Mouse (Mus musculus): Measurements from ENCODE around the gene Disp2. TPM values are rescaled to one million over a fixed set of nuclear protein-coding genes. Genes with fewer than 3 reads are reported as not detected.

Gene Disp2
- total RNA-seq, 4 experiments from 2014 or later, result 231 to 282 (median 253) TPM

DNA sequence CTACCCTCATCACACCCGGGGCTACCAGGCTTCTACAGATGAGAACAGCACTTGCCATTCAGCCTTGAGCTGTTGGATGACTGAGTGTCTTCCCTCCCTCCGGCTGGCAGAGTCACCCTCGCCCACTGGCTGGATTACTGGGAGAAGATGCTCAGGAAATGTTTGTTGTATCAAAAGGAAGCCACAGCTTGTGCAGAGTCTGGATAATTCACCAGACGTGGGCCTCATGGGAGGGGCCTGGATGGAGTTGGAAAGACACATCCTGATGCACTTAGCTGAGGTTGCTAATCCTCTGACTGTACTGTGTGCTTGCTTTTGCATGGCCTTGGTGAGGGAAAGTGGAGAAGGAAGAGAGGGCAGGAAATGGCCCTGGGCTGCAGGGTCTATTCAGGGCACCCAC lies 23.4 kb upstream of the Disp2 start:
- peak in 1 of 2 experiments; percentile 49 for DNase-seq (ENCODE audit: low spot score in 2 of 2)

- no peak for DNase-seq (ENCODE audit: low spot score in 2 of 2)
These were observed 19.7 kb upstream of the Disp2 start for GRCm38 (mm10) chr2:118759828-118760227.

GRCm38 (mm10) chr2:118760311-118761025 lies 19.1 kb upstream of the Disp2 start:
- no peak for DNase-seq (ENCODE audit: low spot score in 2 of 2)

GRCm38 (mm10) chr2:118761358-118761757 lies 18.2 kb upstream of the Disp2 start:
- no peak for DNase-seq (ENCODE audit: low spot score in 2 of 2)

- DNase-seq (ENCODE audit: low spot score in 2 of 2), result peak; percentile 87
These were observed 17.4 kb upstream of the Disp2 start, which contains the start of gene Ccdc9b for GRCm38 (mm10) chr2:118761906-118762783. Ccdc9b (minus strand) TSS chr2:118762661.

GRCm38 (mm10) chr2:118762784-118763148 lies 16.8 kb upstream of the Disp2 start:
- no peak for DNase-seq (ENCODE audit: low spot score in 2 of 2)

- peak; percentile 72 to 75 for DNase-seq (ENCODE audit: low spot score in 2 of 2)
These were observed 16.1 kb upstream of the Disp2 start for GRCm38 (mm10) chr2:118763469-118763868.

- DNase-seq (ENCODE audit: low spot score in 2 of 2), result peak in 1 of 2 experiments; percentile 62
These were observed 15.3 kb upstream of the Disp2 start for GRCm38 (mm10) chr2:118764094-118764831.

- DNase-seq (ENCODE audit: low spot score in 2 of 2), result no peak
These were observed 14.6 kb upstream of the Disp2 start for GRCm38 (mm10) chr2:118764875-118765274.

DNA sequence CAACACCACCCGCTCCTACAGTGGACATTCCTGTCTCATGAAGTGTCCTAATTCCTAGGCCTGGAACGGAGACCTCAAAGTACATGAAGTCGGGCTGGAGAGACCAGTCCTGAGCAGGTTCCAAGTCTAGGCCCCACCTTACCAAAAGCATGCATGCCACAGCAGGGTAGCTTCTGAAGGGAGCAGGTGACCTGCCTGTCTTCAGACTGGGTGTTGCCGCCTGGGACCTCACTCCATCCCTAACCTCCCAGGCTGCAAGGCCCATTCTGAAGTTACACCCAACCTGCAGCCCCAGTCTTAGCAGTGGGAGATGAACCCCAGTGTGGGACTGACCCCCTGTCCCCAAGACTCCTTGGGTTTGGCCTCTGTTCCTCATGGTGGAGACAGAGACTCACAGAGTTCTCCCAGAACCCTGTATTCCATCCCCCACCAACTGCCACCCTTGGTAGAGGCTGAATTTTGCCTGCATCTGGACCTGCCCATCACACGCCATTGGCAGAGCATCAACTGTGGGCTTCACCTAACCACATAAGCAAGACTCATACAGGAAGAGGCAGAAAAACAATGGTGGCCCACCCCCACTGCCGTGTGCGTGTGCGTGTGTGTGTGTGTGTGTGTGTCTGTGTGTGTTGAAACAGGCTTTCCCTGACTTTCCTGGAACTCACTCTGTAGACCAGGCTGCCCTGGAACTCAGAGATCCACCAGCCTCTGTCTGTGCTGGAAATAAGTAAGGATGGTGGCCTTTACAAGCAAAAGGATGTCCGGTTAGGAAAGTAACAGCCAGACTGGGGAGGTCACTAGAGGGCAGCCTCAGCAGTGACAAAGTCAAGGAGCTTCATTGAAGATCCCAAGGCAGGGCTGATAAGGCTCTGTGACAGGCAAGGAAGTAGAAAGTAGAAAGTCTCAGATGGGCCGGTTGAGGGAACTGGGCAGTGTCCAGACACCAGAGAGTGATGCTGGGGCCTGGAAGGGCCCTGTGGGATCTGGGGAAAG lies 13.2 kb upstream of the Disp2 start:
- DNase-seq (ENCODE audit: low spot score in 2 of 2), result no peak

- DNase-seq (ENCODE audit: low spot score in 2 of 2), result no peak
These were observed 7.2 kb upstream of the Disp2 start, which contains the start of gene Phgr1 for GRCm38 (mm10) chr2:118772158-118772874. Phgr1 (plus strand) TSS chr2:118772769.

DNA sequence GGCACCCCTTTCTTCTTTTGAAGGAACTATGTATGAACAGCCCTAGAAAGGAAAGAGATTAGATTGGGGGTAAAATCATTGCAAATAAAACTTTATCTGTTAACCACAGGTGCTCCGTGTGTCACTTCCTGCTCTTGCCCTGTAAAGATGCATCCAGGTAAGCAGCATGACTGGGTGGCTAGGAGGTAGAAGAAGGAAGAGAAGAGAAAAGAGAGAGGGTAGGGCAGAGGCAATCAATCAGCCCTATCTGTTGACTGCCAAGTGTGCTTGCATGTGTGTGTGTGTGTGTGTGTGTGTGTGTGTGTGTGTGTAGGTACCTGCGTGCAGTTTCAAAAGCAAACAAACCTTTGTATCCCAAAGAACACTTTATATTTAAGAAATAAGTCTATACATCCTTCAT lies 5.0 kb upstream of the Disp2 start:
- no peak for DNase-seq (ENCODE audit: low spot score in 2 of 2)

DNA sequence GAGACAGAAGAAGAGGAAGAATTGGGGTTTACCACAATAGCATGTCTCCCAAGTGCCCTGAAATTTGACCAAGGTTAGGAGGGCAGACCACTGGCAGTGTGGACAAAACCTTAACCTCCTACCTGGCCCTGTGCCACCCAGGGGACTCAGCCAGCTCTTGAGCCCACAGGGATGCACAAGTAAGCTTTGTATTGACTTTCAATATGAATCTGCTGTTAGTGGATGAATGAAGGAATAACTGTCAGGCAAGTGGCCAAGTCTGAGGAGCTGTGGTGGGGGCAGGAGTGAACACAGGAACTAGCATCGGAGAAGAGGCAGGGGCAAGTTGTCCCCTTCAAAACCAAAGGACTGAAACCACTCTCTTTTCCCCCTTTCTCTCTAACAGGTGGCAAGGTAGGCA lies 4.1 kb upstream of the Disp2 start:
- DNase-seq (ENCODE audit: low spot score in 2 of 2), result no peak

- DNase-seq (ENCODE audit: low spot score in 2 of 2), result peak; percentile 72 to 76
These were observed 3.7 kb upstream of the Disp2 start for GRCm38 (mm10) chr2:118775846-118776245.

DNA sequence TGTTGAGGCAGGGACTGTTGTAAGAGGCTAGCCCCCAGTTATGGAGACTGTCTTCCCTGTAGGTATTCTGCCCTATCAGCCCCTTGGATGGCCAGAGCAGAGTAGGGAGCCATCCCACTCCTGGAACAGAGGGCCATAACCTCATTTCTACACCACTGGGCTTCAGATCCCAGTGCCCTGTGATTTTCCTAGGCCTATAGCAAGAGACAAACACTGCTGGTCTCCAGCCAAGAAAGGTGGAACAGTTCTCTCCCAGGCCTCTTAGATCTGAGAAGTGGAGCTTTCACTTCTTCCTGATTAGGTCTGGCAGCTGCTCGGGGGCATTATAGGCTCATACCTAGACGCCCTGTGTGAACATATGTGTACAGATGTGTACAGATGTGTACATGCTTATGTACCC lies 3.2 kb upstream of the Disp2 start:
- no peak for DNase-seq (ENCODE audit: low spot score in 2 of 2)

DNA sequence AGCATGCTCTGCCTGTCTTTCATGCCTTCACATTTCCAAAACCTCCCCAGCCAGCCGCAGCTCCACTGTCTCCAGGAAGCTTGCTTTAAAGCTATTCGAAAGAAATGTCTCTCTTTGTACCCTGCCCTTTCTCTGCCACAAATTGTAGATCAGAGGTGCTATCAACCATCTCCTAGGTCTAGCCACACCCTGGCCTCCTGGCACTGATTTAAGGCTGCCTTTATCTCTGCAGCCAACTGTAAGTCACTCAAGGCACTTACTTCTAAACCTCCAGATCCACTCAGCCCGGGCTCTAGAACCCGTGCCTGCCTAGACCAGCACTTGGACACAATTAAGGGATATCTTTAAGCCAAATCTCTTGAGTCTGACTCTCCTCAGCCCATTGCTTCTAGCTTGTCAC lies 1.1 kb upstream of the Disp2 start:
- no peak for DNase-seq (ENCODE audit: low spot score in 2 of 2)

- DNase-seq (ENCODE audit: low spot score in 2 of 2), result no peak
These were observed 454 bp upstream of the Disp2 start for GRCm38 (mm10) chr2:118779065-118779464.

DNA sequence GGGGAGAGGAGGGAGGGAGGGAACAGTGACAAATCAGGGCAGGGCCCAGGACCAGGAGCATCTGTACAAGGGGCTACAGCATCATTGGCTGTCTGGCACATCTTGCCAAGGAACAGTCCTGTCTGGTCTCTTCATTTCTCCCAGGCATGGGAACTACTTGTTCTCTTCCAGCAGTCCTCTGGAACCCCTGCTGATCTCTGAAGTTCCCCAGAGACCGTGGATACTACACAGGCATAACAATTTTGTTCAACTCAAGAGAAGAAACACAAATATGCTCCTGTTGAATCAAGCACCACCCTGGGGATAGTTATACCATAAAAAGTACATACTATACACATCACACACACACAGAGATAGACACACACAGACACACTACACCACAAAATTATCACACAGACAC lies 1.6 kb downstream of the Disp2 start:
- DNase-seq (ENCODE audit: low spot score in 2 of 2), result no peak

DNA sequence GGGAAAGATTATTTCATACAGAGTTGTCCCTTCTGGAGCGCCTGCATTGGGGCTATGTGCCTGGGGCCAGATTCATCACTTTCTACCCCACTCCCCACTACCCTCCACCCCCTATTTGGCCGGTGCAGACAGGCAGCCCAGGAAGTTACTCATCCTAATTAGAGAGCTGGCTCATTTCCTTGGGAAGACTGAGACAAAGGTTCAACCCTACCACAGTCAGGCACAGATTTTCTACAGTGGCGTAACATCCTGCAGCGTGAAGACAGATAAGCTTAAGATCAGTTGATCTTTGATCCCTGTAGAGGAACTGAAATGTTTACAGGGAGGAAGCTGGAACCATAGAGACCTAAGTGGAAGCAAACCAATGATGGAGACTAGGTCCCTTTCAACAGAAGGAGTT lies 2.8 kb downstream of the Disp2 start:
- DNase-seq (ENCODE audit: low spot score in 2 of 2), result no peak

DNA sequence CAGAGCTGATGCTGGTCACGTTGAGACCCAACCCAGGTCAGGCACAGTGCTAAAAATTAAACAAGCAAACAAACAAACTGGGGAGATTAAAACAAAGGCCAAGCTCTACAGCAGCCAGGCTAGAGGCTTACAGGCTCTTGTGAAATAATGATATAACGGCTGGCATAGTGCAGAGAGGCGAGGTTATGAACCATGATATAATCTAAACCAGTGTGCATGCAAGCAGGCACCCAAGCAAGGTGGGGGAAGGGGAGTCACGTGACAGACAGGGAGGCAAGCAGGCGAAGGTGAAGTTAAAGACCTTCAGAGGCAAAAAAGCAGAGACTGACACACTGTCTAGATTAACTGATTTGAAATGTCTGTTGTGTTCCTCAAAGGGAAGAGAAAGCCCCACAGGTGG lies 3.6 kb downstream of the Disp2 start:
- no peak for DNase-seq (ENCODE audit: low spot score in 2 of 2)

Measured in layer of hippocampus, adult 8-10 months (tissue).